Mouse (Mus musculus): ENCODE results near the gene Ppm1h. TPM values are rescaled to one million over a fixed set of nuclear protein-coding genes. Genes with fewer than 3 reads are reported as not detected.
A peak's percentile ranks its signal among the peaks of the same experiment; 100 is the strongest.

Gene Ppm1h
- total RNA-seq (2014; rRNA removed) = 28.9 and 31.7 TPM in 2 replicates
- polyA plus RNA-seq (2015; fragmentation: Nextera tagmentation; extraction: Ambion mirVana) = 21.0 and 31.1 TPM in 2 replicates

- peak; percentile 63 for TF ChIP-seq CTCF (IDR thresholded peaks at IDR 0.05; ENCODE audit: low read depth)
- ATAC-seq = peak; percentile 83
- Histone ChIP-seq H3K36me3 (ENCODE audit: insufficient read depth) (no peaks in the 10 kb centered on the region), H3K27me3 (ENCODE audit: insufficient read depth, low read length) (no peaks in the 10 kb centered on the region; the same call in 1 of the 2 replicates), H3K27ac (ENCODE audit: low read depth, low read length) (peak within 1 kb of the TSS; percentile 86), H3K9me3 (ENCODE audit: low read length) (no peaks in the 10 kb centered on the region), H3K9ac (peak within 1 kb of the TSS; percentile 80), H3K4me2 (ENCODE audit: low read depth) (peak within 1 kb of the TSS; percentile 96), H3K4me3 (ENCODE audit: low read depth, low read length) (peak within 1 kb of the TSS; percentile 84), H3K4me1 (ENCODE audit: insufficient read depth) (0 out of 2 replicates have a peak, but pooled peaks cover 11% of the 10 kb centered on the region)
- WGBS = under 1% methylated on average over 76 of the region's 94 CpGs
- peak; percentile 67 for DNase-seq
Observed at GRCm38 (mm10) chr10:122678541-122679436, at the start of gene Ppm1h. Ppm1h (plus strand) TSS chr10:122678762.

- Histone ChIP-seq H3K4me1 (ENCODE audit: insufficient read depth) (no peaks in the 10 kb centered on the region), H3K9me3 (ENCODE audit: low read length) (no peaks in the 10 kb centered on the region)
Observed at GRCm38 (mm10) chr10:122629003-122629402, 49.6 kb upstream of the Ppm1h start.

GRCm38 (mm10) chr10:122639879-122640278 is 38.7 kb upstream of the Ppm1h start:
- no peak overlapping the region for H3K4me3 ChIP-seq (ENCODE audit: low read depth, low read length)
- 93% methylated on average over 4 of the region's 4 CpGs for WGBS

More at GRCm38 (mm10) chr10:122629003-122629402, 49.6 kb upstream of the Ppm1h start:
- Histone ChIP-seq H3K4me2 (ENCODE audit: low read depth) (no peak overlapping the region), H3K4me3 (ENCODE audit: low read depth, low read length) (no peak overlapping the region), H3K36me3 (ENCODE audit: insufficient read depth) (no peaks in the 10 kb centered on the region), H3K27me3 (ENCODE audit: insufficient read depth, low read length) (no peaks in the 10 kb centered on the region), H3K27ac (ENCODE audit: low read depth, low read length) (no peak overlapping the region), H3K9ac (no peak overlapping the region)
- peak; percentile 21; the same call in 1 of the 2 replicates for TF ChIP-seq CTCF (IDR thresholded peaks at IDR 0.05; ENCODE audit: low read depth)
- WGBS = 62% methylated on average over 4 of the region's 4 CpGs
- no peak for ATAC-seq
- no peak for DNase-seq

GRCm38 (mm10) chr10:122641263-122641795 is 37.2 kb upstream of the Ppm1h start:
- Histone ChIP-seq H3K9me3 (ENCODE audit: low read length) (no peaks in the 10 kb centered on the region), H3K4me1 (ENCODE audit: insufficient read depth) (no peaks in the 10 kb centered on the region), H3K4me3 (ENCODE audit: low read depth, low read length) (no peak overlapping the region), H3K27me3 (ENCODE audit: insufficient read depth, low read length) (no peaks in the 10 kb centered on the region), H3K9ac (no peak overlapping the region), H3K27ac (ENCODE audit: low read depth, low read length) (no peak overlapping the region), H3K36me3 (ENCODE audit: insufficient read depth) (no peaks in the 10 kb centered on the region), H3K4me2 (ENCODE audit: low read depth) (no peak overlapping the region)
- 92% methylated on average over 8 of the region's 8 CpGs for WGBS
- no peak for DNase-seq
- ATAC-seq = no peak
- no peak for TF ChIP-seq CTCF (IDR thresholded peaks at IDR 0.05; ENCODE audit: low read depth)

More at GRCm38 (mm10) chr10:122639879-122640278, 38.7 kb upstream of the Ppm1h start:
- TF ChIP-seq CTCF (IDR thresholded peaks at IDR 0.05; ENCODE audit: low read depth) = no peak
- no peak for DNase-seq
- Histone ChIP-seq H3K4me2 (ENCODE audit: low read depth) (no peak overlapping the region), H3K36me3 (ENCODE audit: insufficient read depth) (no peaks in the 10 kb centered on the region), H3K27me3 (ENCODE audit: insufficient read depth, low read length) (no peaks in the 10 kb centered on the region), H3K9me3 (ENCODE audit: low read length) (no peaks in the 10 kb centered on the region), H3K4me1 (ENCODE audit: insufficient read depth) (no peaks in the 10 kb centered on the region), H3K9ac (no peak overlapping the region), H3K27ac (ENCODE audit: low read depth, low read length) (no peak overlapping the region)
- ATAC-seq = no peak

DNA sequence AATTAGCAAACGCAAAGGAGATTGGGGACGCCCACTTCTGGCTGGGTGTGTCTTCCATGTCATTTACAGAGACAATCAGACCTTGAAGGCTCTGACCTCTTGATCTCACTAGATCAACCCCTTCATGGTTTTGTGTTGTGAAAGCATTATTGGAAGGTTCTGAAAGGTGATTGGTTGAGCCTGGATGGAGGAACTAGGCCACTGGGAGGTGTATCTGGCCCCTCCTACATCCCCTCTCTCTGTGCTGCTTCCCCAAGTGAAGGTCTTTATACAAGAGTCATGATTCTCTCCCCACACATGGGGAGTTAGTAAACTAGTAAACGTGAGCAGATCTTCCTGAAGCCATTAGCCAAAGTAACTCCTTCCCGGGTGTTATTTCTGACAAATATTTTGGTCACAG is 36.4 kb upstream of the Ppm1h start:
- Histone ChIP-seq H3K4me2 (ENCODE audit: low read depth) (no peak overlapping the region), H3K27me3 (ENCODE audit: insufficient read depth, low read length) (no peaks in the 10 kb centered on the region), H3K4me1 (ENCODE audit: insufficient read depth) (no peaks in the 10 kb centered on the region), H3K4me3 (ENCODE audit: low read depth, low read length) (no peak overlapping the region), H3K9ac (no peak overlapping the region), H3K36me3 (ENCODE audit: insufficient read depth) (no peaks in the 10 kb centered on the region), H3K27ac (ENCODE audit: low read depth, low read length) (no peak overlapping the region), H3K9me3 (ENCODE audit: low read length) (no peaks in the 10 kb centered on the region)
- no peak for ATAC-seq
- no peak for TF ChIP-seq CTCF (IDR thresholded peaks at IDR 0.05; ENCODE audit: low read depth)
- 88% methylated on average over 4 of the region's 4 CpGs for whole genome bisulfite sequencing
- no peak for DNase-seq

- no peak for TF ChIP-seq CTCF (IDR thresholded peaks at IDR 0.05; ENCODE audit: low read depth)
- Histone ChIP-seq H3K4me1 (ENCODE audit: insufficient read depth) (no peaks in the 10 kb centered on the region), H3K9ac (no peak overlapping the region), H3K9me3 (ENCODE audit: low read length) (no peaks in the 10 kb centered on the region), H3K4me2 (ENCODE audit: low read depth) (no peak overlapping the region), H3K27me3 (ENCODE audit: insufficient read depth, low read length) (no peaks in the 10 kb centered on the region), H3K36me3 (ENCODE audit: insufficient read depth) (no peaks in the 10 kb centered on the region), H3K27ac (ENCODE audit: low read depth, low read length) (no peak overlapping the region), H3K4me3 (ENCODE audit: low read depth, low read length) (no peak overlapping the region)
- no peak for ATAC-seq
- DNase-seq = no peak
- WGBS = 92% methylated on average over 4 of the region's 4 CpGs
Observed at GRCm38 (mm10) chr10:122651932-122652331, 26.6 kb upstream of the Ppm1h start.

- WGBS = 100% methylated on average over 1 of the region's 1 CpGs
- no peak overlapping the region for H3K4me3 ChIP-seq (ENCODE audit: low read depth, low read length)
- no peak for ATAC-seq
Observed at GRCm38 (mm10) chr10:122652578-122652977, 26.0 kb upstream of the Ppm1h start.

More at GRCm38 (mm10) chr10:122652578-122652977, 26.0 kb upstream of the Ppm1h start:
- no peak overlapping the region for H3K9ac ChIP-seq
- no peaks in the 10 kb centered on the region for H3K36me3 ChIP-seq (ENCODE audit: insufficient read depth)
- H3K4me1 ChIP-seq (ENCODE audit: insufficient read depth) = no peaks in the 10 kb centered on the region
- no peak for DNase-seq
- H3K27ac ChIP-seq (ENCODE audit: low read depth, low read length) = no peak overlapping the region
- H3K27me3 ChIP-seq (ENCODE audit: insufficient read depth, low read length) = no peaks in the 10 kb centered on the region
- H3K4me2 ChIP-seq (ENCODE audit: low read depth) = no peak overlapping the region
- TF ChIP-seq CTCF (IDR thresholded peaks at IDR 0.05; ENCODE audit: low read depth) = no peak
- no peaks in the 10 kb centered on the region for H3K9me3 ChIP-seq (ENCODE audit: low read length)

Data from forebrain, postnatal 0 days (tissue).